Mouse (Mus musculus) intestine, postnatal 0 days (tissue): ENCODE data around the gene Dmac2. TPM values are rescaled to one million over a fixed set of nuclear protein-coding genes. Genes with fewer than 3 reads are reported as not detected.

ENCODE experiments used
- ATAC-seq: fragments of 200-750 bp; cut with Nextera tagmentation; 2 replicates; pipeline ENCODE4 v1.8.0; 2017; ENCODE audit warnings: mild to moderate bottlenecking, moderate TSS enrichment, moderate library complexity
- H3K27ac ChIP-seq: fragments of 300-500 bp; sonication (generic); 2 replicates; pipeline ENCODE4 v1.5.1; 2014; ENCODE audit warnings: mild to moderate bottlenecking, low read depth, low read length, moderate library complexity
- H3K27me3 ChIP-seq: fragments of 300-500 bp; sonication (generic); replicated peaks from 2 replicates; pipeline ENCODE4 v1.6.1; 2014; ENCODE audit warnings: low read length, mixed read lengths; ENCODE audit not compliant: control insufficient read depth, insufficient read depth
- H3K36me3 ChIP-seq: fragments of 300-500 bp; sonication (generic); 2 replicates; pipeline ENCODE4 v1.6.1; 2014; ENCODE audit warnings: mild to moderate bottlenecking, moderate library complexity; ENCODE audit not compliant: control insufficient read depth, insufficient read depth
- H3K4me1 ChIP-seq: fragments of 300-500 bp; sonication (generic); replicated peaks from 2 replicates; pipeline ENCODE4 v1.6.1; 2014; ENCODE audit warnings: antibody characterized with exemption, low read length, mixed read lengths; ENCODE audit not compliant: control insufficient read depth, insufficient read depth
- H3K4me2 ChIP-seq: fragments of 300-500 bp; sonication (generic); replicated peaks from 2 replicates; pipeline ENCODE4 v1.6.1; 2014; ENCODE audit warnings: low read depth, mild to moderate bottlenecking, moderate library complexity
- H3K4me3 ChIP-seq: fragments of 300-500 bp; sonication (generic); 2 replicates; pipeline ENCODE4 v1.5.1; 2014; ENCODE audit warnings: low read depth, low read length
- H3K9ac ChIP-seq: fragments of 300-500 bp; sonication (generic); 2 replicates; pipeline ENCODE4 v1.6.1; 2014; ENCODE audit warnings: mild to moderate bottlenecking, low read depth, low read length
- H3K9me3 ChIP-seq: fragments of 300-500 bp; sonication (generic); 2 replicates; pipeline ENCODE4 v1.6.1; 2016; ENCODE audit warnings: mixed run types; ENCODE audit not compliant: control insufficient read depth
- CTCF ChIP-seq: sonication (generic); IDR thresholded peaks from 2 replicates; pipeline ENCODE4 v1.5.1; 2016; ENCODE audit warnings: low read depth, mild to moderate bottlenecking, control low read depth, antibody characterized with exemption, moderate library complexity
- WGBS: fragments of 180-500 bp; shearing (Covaris S2); extraction: QIAGEN DNeasy Blood & Tissue Kit; methylation state at CpG from one replicate; pipeline ENCODE4 v1.1.7; 2014; 5-methylcytosine and 5-hydroxymethylcytosine counted together
- polyA plus RNA-seq: library from polyadenylated mRNA; unstranded; fragments of >200 nt; fragmentation: Nextera tagmentation; extraction: Ambion mirVana; gene quantifications from 2 replicates; pipeline ENCODE4 v1.2.1, GENCODE M21; 2015

The Dmac2 gene
- polyA plus RNA-seq, 1 experiment from 2014 or later, result 29.0 TPM

- Histone ChIP-seq H3K27me3 (no peaks in the 10 kb centered on the region), H3K4me2 (no peak overlapping the region), H3K9ac (no peak overlapping the region), H3K4me3 (no peak overlapping the region), H3K27ac (no peak overlapping the region), H3K9me3 (no peaks in the 10 kb centered on the region), H3K36me3 (no peaks in the 10 kb centered on the region), H3K4me1 (no peaks in the 10 kb centered on the region)
- no peak for ATAC-seq
- WGBS, result 77% methylated on average over 12 of the region's 12 CpGs
- no peak for TF ChIP-seq CTCF
Measured at GRCm38 (mm10) chr7:25652244-25652759, 33.1 kb downstream of the Dmac2 start.

- no peaks in the 10 kb centered on the region for H3K9me3 ChIP-seq
- TF ChIP-seq CTCF, result no peak
- no peak for ATAC-seq
- no peak overlapping the region for H3K27ac ChIP-seq
- H3K4me3 ChIP-seq, result no peak overlapping the region
- WGBS, result 66% methylated on average over 11 of the region's 11 CpGs
- H3K9ac ChIP-seq, result no peak overlapping the region
- H3K27me3 ChIP-seq, result no peaks in the 10 kb centered on the region
- H3K36me3 ChIP-seq, result no peaks in the 10 kb centered on the region
- H3K4me1 ChIP-seq, result no peaks in the 10 kb centered on the region; the same call in 1 of the 2 replicates
- H3K4me2 ChIP-seq, result no peak overlapping the region
Measured at GRCm38 (mm10) chr7:25655601-25656428, 36.6 kb downstream of the Dmac2 start.

- H3K36me3 ChIP-seq, result no peaks in the 10 kb centered on the region
- no peaks in the 10 kb centered on the region for H3K27me3 ChIP-seq
- no peaks in the 10 kb centered on the region; the same call in 1 of the 2 replicates for H3K4me1 ChIP-seq
- H3K4me3 ChIP-seq, result peak overlapping the region; percentile 78
- WGBS, result 30% methylated on average over 10 of the region's 10 CpGs
- peak overlapping the region; percentile 85 for H3K4me2 ChIP-seq
- no peak for TF ChIP-seq CTCF
- ATAC-seq, result no peak
- no peak overlapping the region for H3K27ac ChIP-seq
- no peaks in the 10 kb centered on the region for H3K9me3 ChIP-seq
- peak overlapping the region; percentile 77 for H3K9ac ChIP-seq
Measured at GRCm38 (mm10) chr7:25657785-25658184, 38.6 kb downstream of the Dmac2 start.

GRCm38 (mm10) chr7:25658657-25659472 is 39.7 kb downstream of the Dmac2 start, which contains the start of the genes Bckdha and Exosc5:
Gene Bckdha (minus strand): TSS chr7:25658981.
Gene Exosc5 (plus strand): TSS chr7:25659164.
- under 1% methylated on average over 50 of the region's 50 CpGs for WGBS
- no peaks in the 10 kb centered on the region for H3K9me3 ChIP-seq
- H3K36me3 ChIP-seq, result peaks cover 8% of the 10 kb centered on the region; the same call in 1 of the 2 replicates
- peak within 1 kb of the TSS; percentile 58 for H3K27ac ChIP-seq
- ATAC-seq, result peak; percentile 98
- peak within 1 kb of the TSS; percentile 78 for H3K4me3 ChIP-seq
- H3K27me3 ChIP-seq, result no peaks in the 10 kb centered on the region
- H3K9ac ChIP-seq, result peak within 1 kb of the TSS; percentile 77
- peak within 1 kb of the TSS; percentile 85 for H3K4me2 ChIP-seq
- TF ChIP-seq CTCF, result no peak; the same call in 1 of the 2 replicates
- H3K4me1 ChIP-seq, result no peaks in the 10 kb centered on the region; the same call in 1 of the 2 replicates

GRCm38 (mm10) chr7:25666381-25666780 is 47.2 kb downstream of the Dmac2 start:
- WGBS, result 95% methylated on average over 8 of the region's 8 CpGs

GRCm38 (mm10) chr7:25669158-25669557 is 49.9 kb downstream of the Dmac2 start:
- no peak for ATAC-seq
- H3K9me3 ChIP-seq, result no peaks in the 10 kb centered on the region
- TF ChIP-seq CTCF, result no peak

More at GRCm38 (mm10) chr7:25666381-25666780, 47.2 kb downstream of the Dmac2 start:
- Histone ChIP-seq H3K27ac (no peak overlapping the region), H3K9ac (no peak overlapping the region), H3K4me2 (no peak overlapping the region), H3K36me3 (peaks cover 52% of the 10 kb centered on the region; the same call in 1 of the 2 replicates), H3K4me1 (no peaks in the 10 kb centered on the region), H3K4me3 (no peak overlapping the region), H3K9me3 (no peaks in the 10 kb centered on the region), H3K27me3 (no peaks in the 10 kb centered on the region)
- no peak for TF ChIP-seq CTCF
- no peak for ATAC-seq

More at GRCm38 (mm10) chr7:25669158-25669557, 49.9 kb downstream of the Dmac2 start:
- WGBS, result 82% methylated on average over 10 of the region's 10 CpGs
- H3K4me2 ChIP-seq, result no peak overlapping the region
- no peak overlapping the region for H3K4me3 ChIP-seq
- H3K9ac ChIP-seq, result no peak overlapping the region
- H3K4me1 ChIP-seq, result no peaks in the 10 kb centered on the region
- peaks cover under 1% of the 10 kb centered on the region for H3K27me3 ChIP-seq
- peaks cover 41% of the 10 kb centered on the region; the same call in 1 of the 2 replicates for H3K36me3 ChIP-seq
- no peak overlapping the region for H3K27ac ChIP-seq
